Mouse (Mus musculus): ENCODE measurements at regions not wholly inside any gene's neighbourhood (a gene's known extent, or its start where the extent isn't known, plus 50 kb on each side); places are given as distances from the start of the nearest gene placed in this dataset.

DNA sequence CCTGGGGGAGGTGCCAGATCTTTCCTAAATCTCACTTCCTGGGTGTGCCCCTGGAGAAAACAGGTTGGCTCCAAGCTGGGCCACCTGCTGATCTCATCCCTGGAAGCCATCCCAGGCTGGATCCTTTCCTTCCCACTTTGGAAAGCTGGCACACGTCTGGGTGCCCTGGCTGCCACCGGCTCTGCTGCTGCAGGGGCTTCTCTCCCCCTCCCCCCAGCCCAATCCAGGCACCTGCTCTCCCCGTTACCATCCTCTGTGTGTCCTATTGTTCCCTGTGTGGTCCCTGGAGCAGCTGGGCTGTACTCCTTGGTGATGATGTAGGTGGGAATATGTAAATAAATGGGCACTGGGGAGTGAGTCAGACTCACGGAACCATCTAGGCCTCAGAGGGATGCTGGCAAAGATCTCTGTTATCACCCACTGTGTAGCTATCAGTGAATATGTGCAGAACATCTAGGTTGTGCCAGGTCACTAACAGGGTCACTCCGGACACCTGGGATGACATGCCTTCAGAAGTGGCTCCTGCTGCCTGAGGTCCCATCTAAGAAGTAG is 130.4 kb downstream of the Trim29 start:
- TF ChIP-seq CTCF (IDR thresholded peaks at IDR 0.05; ENCODE audit: low read depth, low read length) (no peak), TAL1 (conservative IDR thresholded peaks at IDR 0.05; ENCODE audit: low read depth, low read length) (no peak), GATA1 (IDR thresholded peaks at IDR 0.05; ENCODE audit: borderline replicate concordance, low read length) (no peak)
